Mouse (Mus musculus) kidney, embryonic 14.5 days (tissue): ENCODE data around the gene Dlg1. TPM values are rescaled to one million over a fixed set of nuclear protein-coding genes. Genes with fewer than 3 reads are reported as not detected.

Experiments used
- ATAC-seq: fragments of 200-750 bp; cut with Nextera tagmentation; 2 replicates; pipeline ENCODE4 v1.8.0; 2017; ENCODE audit warnings: moderate number of reproducible peaks, mild to moderate bottlenecking, moderate TSS enrichment, moderate library complexity; ENCODE audit not compliant: low FRiP score, low TSS enrichment
- H3K27ac ChIP-seq: fragments of 300-500 bp; sonication (generic); 2 replicates; pipeline ENCODE4 v1.5.1; 2014; ENCODE audit warnings: low read depth, mild to moderate bottlenecking, low read length, moderate library complexity, mixed read lengths
- H3K27me3 ChIP-seq: fragments of 300-500 bp; sonication (generic); 2 replicates; pipeline ENCODE4 v1.6.1; 2014; ENCODE audit warnings: mild to moderate bottlenecking, low read length; ENCODE audit not compliant: control insufficient read depth, insufficient read depth
- H3K36me3 ChIP-seq: fragments of 300-500 bp; sonication (generic); 2 replicates; pipeline ENCODE4 v1.6.1; 2014; ENCODE audit warnings: low read length, mixed read lengths; ENCODE audit not compliant: control insufficient read depth, insufficient read depth
- H3K4me1 ChIP-seq: fragments of 300-500 bp; sonication (generic); 2 replicates; pipeline ENCODE4 v1.6.1; 2014; ENCODE audit warnings: low read length, mixed read lengths; ENCODE audit not compliant: control insufficient read depth, insufficient read depth
- H3K4me2 ChIP-seq: fragments of 300-500 bp; sonication (generic); replicated peaks from 2 replicates; pipeline ENCODE4 v1.6.1; 2014; ENCODE audit warnings: low read depth, mild to moderate bottlenecking, low read length
- H3K4me3 ChIP-seq: fragments of 300-500 bp; sonication (generic); 2 replicates; pipeline ENCODE4 v1.5.1; 2014; ENCODE audit warnings: mild to moderate bottlenecking, low read length
- H3K9ac ChIP-seq: fragments of 300-500 bp; sonication (generic); 2 replicates; pipeline ENCODE4 v1.6.1; 2014; ENCODE audit warnings: low read depth, mild to moderate bottlenecking, low read length, moderate library complexity
- H3K9me3 ChIP-seq: fragments of 300-500 bp; sonication (generic); 2 replicates; pipeline ENCODE4 v1.6.1; 2016; ENCODE audit warnings: low read length; ENCODE audit not compliant: control insufficient read depth
- WGBS: fragments of 180-500 bp; shearing (Covaris S2); extraction: QIAGEN DNeasy Blood & Tissue Kit; methylation state at CpG from one replicate; pipeline ENCODE4 v1.1.7; 2014; 5-methylcytosine and 5-hydroxymethylcytosine counted together
- polyA plus RNA-seq: library from polyadenylated mRNA; unstranded; fragments of >200 nt; fragmentation: Nextera tagmentation; extraction: Ambion mirVana; gene quantifications from 2 replicates; pipeline ENCODE4 v1.2.1, GENCODE M21; 2014

The Dlg1 gene
- polyA plus RNA-seq, 1 experiment from 2014 or later: 35.4 TPM

- H3K4me1 ChIP-seq: peaks cover 11% of the 10 kb centered on the region; the same call in 1 of the 2 replicates
- 9% methylated on average over 22 of the region's 22 CpGs for WGBS
- no peaks in the 10 kb centered on the region for H3K9me3 ChIP-seq
- H3K4me3 ChIP-seq: peak overlapping the region; percentile 92
- peaks cover 16% of the 10 kb centered on the region for H3K36me3 ChIP-seq
- H3K9ac ChIP-seq: peak overlapping the region; percentile 90
- H3K27ac ChIP-seq: peak overlapping the region; percentile 91
- H3K27me3 ChIP-seq: no peaks in the 10 kb centered on the region
- ATAC-seq: no peak; the same call in 1 of the 2 replicates
- peak overlapping the region; percentile 72 for H3K4me2 ChIP-seq
Measured at GRCm38 (mm10) chr16:31662556-31663378, 476 bp upstream of the Dlg1 start.

- no peak for ATAC-seq
- peak overlapping the region; percentile 90 for H3K9ac ChIP-seq
- peaks cover 13% of the 10 kb centered on the region; the same call in 1 of the 2 replicates for H3K4me1 ChIP-seq
- H3K36me3 ChIP-seq: peaks cover 22% of the 10 kb centered on the region
- peak overlapping the region; percentile 91 for H3K27ac ChIP-seq
- no peaks in the 10 kb centered on the region for H3K9me3 ChIP-seq
- H3K4me3 ChIP-seq: peak overlapping the region; percentile 92
- H3K4me2 ChIP-seq: peak overlapping the region; percentile 56
- H3K27me3 ChIP-seq: no peaks in the 10 kb centered on the region
- under 1% methylated on average over 36 of the region's 36 CpGs for WGBS
Measured at GRCm38 (mm10) chr16:31664287-31664597, 999 bp downstream of the Dlg1 start.

GRCm38 (mm10) chr16:31672202-31672601, 9.0 kb downstream of the Dlg1 start:
- no peak overlapping the region for H3K9ac ChIP-seq
- no peak overlapping the region for H3K4me3 ChIP-seq
- WGBS: 81% methylated on average over 1 of the region's 1 CpGs
- no peak for ATAC-seq
- H3K27ac ChIP-seq: no peak overlapping the region
- H3K4me1 ChIP-seq: 0 out of 2 replicates have a peak, but pooled peaks cover 3% of the 10 kb centered on the region
- H3K27me3 ChIP-seq: no peaks in the 10 kb centered on the region
- no peaks in the 10 kb centered on the region for H3K9me3 ChIP-seq
- peaks cover 18% of the 10 kb centered on the region; the same call in 1 of the 2 replicates for H3K36me3 ChIP-seq
- no peak overlapping the region for H3K4me2 ChIP-seq

- H3K27me3 ChIP-seq: no peaks in the 10 kb centered on the region
- H3K36me3 ChIP-seq: no peaks in the 10 kb centered on the region
- no peak for ATAC-seq
- H3K4me3 ChIP-seq: no peak overlapping the region
- no peaks in the 10 kb centered on the region for H3K9me3 ChIP-seq
- WGBS: 90% methylated on average over 4 of the region's 4 CpGs
- H3K4me1 ChIP-seq: no peaks in the 10 kb centered on the region
- no peak overlapping the region for H3K27ac ChIP-seq
- no peak overlapping the region for H3K9ac ChIP-seq
- H3K4me2 ChIP-seq: no peak overlapping the region
Measured at GRCm38 (mm10) chr16:31677463-31677862, 14.2 kb downstream of the Dlg1 start.

GRCm38 (mm10) chr16:31682291-31682690, 19.0 kb downstream of the Dlg1 start:
- H3K4me1 ChIP-seq: no peaks in the 10 kb centered on the region
- no peaks in the 10 kb centered on the region for H3K9me3 ChIP-seq
- H3K27me3 ChIP-seq: no peaks in the 10 kb centered on the region
- no peak overlapping the region for H3K9ac ChIP-seq
- no peak overlapping the region for H3K27ac ChIP-seq
- H3K4me2 ChIP-seq: no peak overlapping the region
- no peak for ATAC-seq
- WGBS: 96% methylated on average over 6 of the region's 6 CpGs
- peaks cover 18% of the 10 kb centered on the region; the same call in 1 of the 2 replicates for H3K36me3 ChIP-seq
- H3K4me3 ChIP-seq: no peak overlapping the region

GRCm38 (mm10) chr16:31683670-31684430, 20.6 kb downstream of the Dlg1 start:
- no peak overlapping the region for H3K27ac ChIP-seq
- no peaks in the 10 kb centered on the region for H3K4me1 ChIP-seq
- ATAC-seq: no peak
- H3K9ac ChIP-seq: no peak overlapping the region
- no peak overlapping the region for H3K4me2 ChIP-seq
- H3K9me3 ChIP-seq: no peaks in the 10 kb centered on the region
- peaks cover 18% of the 10 kb centered on the region; the same call in 1 of the 2 replicates for H3K36me3 ChIP-seq
- WGBS: 89% methylated on average over 9 of the region's 9 CpGs
- no peaks in the 10 kb centered on the region for H3K27me3 ChIP-seq
- no peak overlapping the region for H3K4me3 ChIP-seq

- no peak overlapping the region for H3K4me2 ChIP-seq
- no peak for ATAC-seq
- H3K36me3 ChIP-seq: peaks cover 18% of the 10 kb centered on the region; the same call in 1 of the 2 replicates
- no peaks in the 10 kb centered on the region for H3K4me1 ChIP-seq
- whole genome bisulfite sequencing: 90% methylated on average over 4 of the region's 4 CpGs
- H3K27ac ChIP-seq: no peak overlapping the region
- H3K27me3 ChIP-seq: no peaks in the 10 kb centered on the region
- H3K9ac ChIP-seq: no peak overlapping the region
- no peak overlapping the region for H3K4me3 ChIP-seq
- H3K9me3 ChIP-seq: no peaks in the 10 kb centered on the region
Measured at GRCm38 (mm10) chr16:31684771-31685170, 21.5 kb downstream of the Dlg1 start.

GRCm38 (mm10) chr16:31687766-31688165, 24.5 kb downstream of the Dlg1 start:
- no peak overlapping the region for H3K9ac ChIP-seq
- no peaks in the 10 kb centered on the region for H3K9me3 ChIP-seq
- H3K4me1 ChIP-seq: no peaks in the 10 kb centered on the region
- no peak overlapping the region for H3K4me3 ChIP-seq
- H3K36me3 ChIP-seq: peaks cover 18% of the 10 kb centered on the region; the same call in 1 of the 2 replicates
- ATAC-seq: no peak
- H3K4me2 ChIP-seq: no peak overlapping the region
- H3K27me3 ChIP-seq: no peaks in the 10 kb centered on the region
- H3K27ac ChIP-seq: no peak overlapping the region
